Mouse (Mus musculus) liver, embryonic 14.5 days (tissue): ENCODE results near the gene Hcn3.

Experiments used
- CTCF ChIP-seq: IDR thresholded peaks from 2 replicates; pipeline ENCODE4 v1.5.1; 2016; ENCODE audit warnings: antibody characterized with exemption, low read depth, control low read depth
- EP300 ChIP-seq: IDR thresholded peaks from 2 replicates; pipeline ENCODE4 v1.6.1; 2016; ENCODE audit warnings: antibody characterized with exemption, low read depth

- TF ChIP-seq CTCF (no peak), EP300 (no peak)
Measured at GRCm38 (mm10) chr3:89106881-89107280, 53.1 kb downstream of the Hcn3 start.
